Mouse (Mus musculus) left cerebral cortex, adult 18-20 months (tissue): Measurements from ENCODE around the gene Xylt1. TPM values are rescaled to one million over a fixed set of nuclear protein-coding genes. Genes with fewer than 3 reads are reported as not detected.

Experiments used
- DNase-seq, 2 experiments: peaks; one replicate each; pipeline ENCODE4 v3.0.0; 2021 to 2022; ENCODE audit warnings: low spot score in 2 of 2, mixed read lengths in 1 of 2
- total RNA-seq, 2 experiments: library from RNA; stranded (reverse); gene quantifications; 2 replicates each; pipeline ENCODE4 v1.2.3; 2021

The Xylt1 gene
- total RNA-seq, 2 experiments from 2014 or later: 45.7 to 48.9 TPM

GRCm38 (mm10) chr7:117393976-117394375 is 13.2 kb downstream of the Xylt1 start:
- DNase-seq: no peak

- no peak for DNase-seq
These were observed 13.6 kb downstream of the Xylt1 start for GRCm38 (mm10) chr7:117394380-117394779.

DNA sequence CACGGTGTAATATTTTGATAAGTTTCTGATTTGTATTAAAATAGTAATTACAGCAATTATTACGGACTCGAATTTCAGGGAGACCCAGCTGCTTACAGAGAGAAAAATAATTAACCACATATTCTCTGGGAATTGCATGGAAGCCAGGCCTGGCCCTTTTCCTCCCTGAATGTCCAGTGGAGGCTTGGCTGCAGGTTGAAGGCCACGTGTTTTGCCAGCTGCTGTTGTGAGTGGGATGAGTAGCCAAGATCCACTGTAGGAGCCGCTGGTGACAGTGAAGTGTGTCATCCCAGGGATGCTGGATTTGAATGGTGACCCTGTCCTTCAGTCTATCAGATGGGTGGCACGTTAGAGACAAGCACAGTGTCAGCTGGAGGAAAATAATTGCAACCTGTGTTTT is 14.7 kb downstream of the Xylt1 start:
- no peak for DNase-seq

DNA sequence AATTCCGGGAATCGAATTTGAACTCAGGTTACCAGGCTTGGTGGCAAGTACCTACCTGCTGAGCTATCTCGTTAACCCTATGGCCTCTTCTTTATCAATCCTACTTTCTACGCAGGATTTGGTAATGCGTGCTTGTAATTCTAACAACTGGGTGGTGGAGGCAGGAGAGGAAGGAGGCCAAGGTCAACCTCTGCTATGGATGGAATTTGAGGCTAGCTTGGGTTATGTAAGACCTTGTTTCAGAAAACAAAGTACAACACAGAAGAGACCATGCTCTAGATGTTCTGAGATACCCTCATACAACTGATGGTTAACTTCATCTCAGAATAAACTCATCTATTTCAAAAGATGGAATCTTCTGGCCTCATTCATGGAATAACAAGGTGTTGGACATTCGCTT is 17.1 kb downstream of the Xylt1 start:
- DNase-seq: no peak

DNA sequence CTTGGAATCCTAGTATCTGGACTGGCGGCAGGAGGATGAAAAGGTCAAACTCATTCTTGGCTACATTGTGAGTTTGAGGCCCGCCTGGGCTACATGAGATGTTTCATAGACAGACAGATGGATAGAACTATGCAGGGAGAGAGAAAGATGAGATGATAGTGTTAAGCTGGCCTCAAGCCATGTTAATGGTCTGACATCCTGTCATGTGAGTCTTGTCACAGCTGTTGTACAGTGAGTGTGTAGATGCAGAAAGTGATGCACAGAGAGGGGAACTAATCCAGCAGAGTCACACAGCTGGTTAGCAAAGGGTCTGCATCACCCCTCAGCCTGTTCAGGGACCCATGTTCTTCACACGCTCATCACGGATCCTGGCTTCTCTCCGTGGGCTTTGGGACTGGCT is 19.2 kb downstream of the Xylt1 start:
- no peak for DNase-seq

- no peak for DNase-seq
These were observed 20.8 kb downstream of the Xylt1 start for GRCm38 (mm10) chr7:117401581-117401980.

DNA sequence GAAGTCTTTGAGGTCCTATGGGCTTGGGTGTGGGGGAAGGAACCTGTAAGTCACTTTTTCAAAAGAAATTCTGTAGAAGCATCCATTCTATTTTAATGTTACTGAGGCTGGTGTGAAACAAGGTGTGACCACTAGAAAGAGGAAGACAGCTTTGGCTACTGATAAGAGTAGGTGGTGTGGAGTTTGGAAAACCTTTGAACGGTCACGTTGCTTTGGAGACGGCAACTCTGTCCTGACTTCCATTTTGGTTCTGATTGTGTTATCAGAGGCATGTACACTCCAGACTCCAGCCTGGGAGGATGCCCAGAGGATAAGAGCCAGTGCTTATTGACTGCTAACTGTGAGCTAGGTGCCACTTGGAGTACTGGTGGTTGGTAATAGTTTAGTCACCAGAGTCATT is 25.6 kb downstream of the Xylt1 start:
- DNase-seq: no peak

DNA sequence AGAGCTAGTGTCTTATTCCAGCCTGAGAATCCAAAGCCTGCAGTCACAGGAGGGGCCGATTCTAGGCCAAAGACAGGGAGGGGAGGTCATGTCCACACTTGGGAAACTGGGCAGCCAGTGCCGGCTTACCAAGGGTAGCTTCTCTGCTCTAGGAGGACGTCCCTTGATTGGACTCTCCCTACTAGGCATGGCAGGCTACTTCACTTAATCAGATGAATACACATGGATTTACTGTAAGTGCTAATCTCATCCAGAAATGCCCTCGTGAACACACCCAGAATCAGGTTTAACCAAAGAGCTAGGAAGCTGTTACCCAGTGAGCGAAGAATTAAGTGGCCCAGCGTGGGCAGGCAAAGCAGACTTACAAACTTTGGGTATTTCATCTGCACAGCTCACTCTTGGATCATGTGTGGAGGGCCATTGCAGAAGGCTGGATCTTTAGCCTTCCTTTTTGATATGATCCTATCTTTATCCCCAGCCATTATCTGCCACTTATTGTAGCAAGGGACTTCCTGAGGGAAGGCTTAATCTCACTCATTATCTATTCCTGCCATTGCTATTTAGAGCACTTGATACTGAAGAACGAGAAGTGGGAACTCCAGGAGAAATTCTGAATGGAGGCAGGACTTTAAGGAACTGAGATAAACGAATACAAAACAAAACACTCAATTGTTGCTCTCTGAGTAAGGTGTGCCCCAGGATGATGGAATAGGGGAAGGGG is 28.6 kb downstream of the Xylt1 start:
- no peak for DNase-seq

DNA sequence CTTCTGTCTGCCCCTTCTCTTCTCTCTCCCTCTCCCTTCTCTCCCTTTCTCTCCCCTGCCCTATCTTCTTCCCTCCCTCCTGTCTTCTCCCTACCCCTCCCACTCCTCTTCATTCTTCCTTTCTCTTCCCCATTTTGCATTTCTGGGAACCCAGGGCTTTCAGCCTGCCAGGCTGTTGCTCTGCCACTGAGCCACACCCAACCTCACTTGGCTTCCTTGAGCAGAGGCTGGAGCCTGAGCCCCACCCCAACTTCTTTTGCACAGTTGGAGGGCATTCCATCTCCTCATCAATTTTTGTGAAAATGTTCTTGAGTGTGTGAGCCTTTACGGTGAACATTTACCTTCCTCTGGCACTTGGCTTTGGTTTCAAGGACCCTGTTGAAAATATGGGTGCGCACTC is 31.1 kb downstream of the Xylt1 start:
- no peak for DNase-seq

DNA sequence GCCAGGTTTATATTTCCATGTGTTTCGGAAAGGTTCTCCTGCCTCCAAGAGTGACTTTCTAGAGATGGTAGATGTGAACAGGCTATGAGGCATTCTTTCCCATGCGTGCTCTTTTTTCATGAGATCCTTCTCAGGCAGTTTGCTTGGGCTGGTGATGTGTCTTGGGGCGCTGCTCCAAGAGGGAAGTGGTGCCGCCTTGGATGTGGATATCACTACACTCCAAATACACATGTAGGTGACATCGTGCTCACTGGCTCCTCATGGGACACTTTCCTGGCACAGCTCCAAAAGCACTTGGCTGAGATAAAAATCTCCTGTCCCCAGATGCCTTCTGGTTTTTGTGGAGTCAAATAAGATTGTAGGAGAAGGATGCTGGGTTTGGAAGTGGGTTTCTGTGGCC is 31.6 kb downstream of the Xylt1 start:
- peak; percentile 35 to 40 for DNase-seq

- peak; percentile 53 to 66 for DNase-seq
These were observed 33.7 kb downstream of the Xylt1 start for GRCm38 (mm10) chr7:117414341-117415008.

- DNase-seq: no peak
These were observed 34.2 kb downstream of the Xylt1 start for GRCm38 (mm10) chr7:117415009-117415363.

GRCm38 (mm10) chr7:117419041-117419440 is 38.3 kb downstream of the Xylt1 start:
- DNase-seq: no peak

DNA sequence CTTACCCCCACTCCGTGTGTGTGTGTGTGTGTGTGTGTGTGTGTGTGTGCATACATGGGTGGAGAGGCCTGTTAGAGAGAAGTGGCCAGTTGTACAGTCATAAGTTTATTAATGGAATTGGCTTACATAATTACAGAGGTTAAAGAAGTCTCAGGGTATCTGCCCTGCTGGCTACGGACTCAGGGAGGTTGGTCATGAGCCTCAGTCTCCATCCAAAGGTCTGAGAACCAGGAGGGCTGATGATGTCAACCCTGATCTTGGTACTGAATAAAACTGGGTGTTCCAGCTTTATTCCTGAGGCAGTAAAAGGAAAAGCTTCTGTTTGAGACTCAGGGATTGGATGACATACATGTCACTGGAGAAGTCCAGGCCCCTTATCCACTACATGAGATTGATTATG is 39.1 kb downstream of the Xylt1 start:
- DNase-seq: no peak

- no peak for DNase-seq
These were observed 39.5 kb downstream of the Xylt1 start for GRCm38 (mm10) chr7:117420301-117420700.

GRCm38 (mm10) chr7:117420836-117421566 is 40.2 kb downstream of the Xylt1 start:
- DNase-seq: no peak

- DNase-seq: no peak
These were observed 44.1 kb downstream of the Xylt1 start for GRCm38 (mm10) chr7:117424841-117425240.

DNA sequence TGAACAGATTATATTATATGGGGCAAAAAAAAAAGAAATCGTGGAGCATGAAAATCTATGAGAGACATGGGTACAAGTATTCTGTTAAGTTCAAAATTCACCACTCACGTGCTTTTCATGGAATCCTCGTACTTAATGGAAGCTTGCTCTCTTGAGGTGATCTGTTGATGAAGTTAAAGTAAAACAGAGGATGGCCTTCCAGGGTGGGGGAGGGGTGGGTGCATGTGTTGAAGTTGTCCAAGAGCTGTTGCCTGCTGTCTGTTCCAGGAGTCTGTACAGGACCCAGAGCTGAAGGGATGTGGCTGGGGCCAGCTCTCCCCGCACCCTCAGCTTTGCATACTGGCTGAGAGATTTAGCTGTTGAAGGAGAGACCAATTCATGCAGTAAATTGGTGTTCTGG is 45.6 kb downstream of the Xylt1 start:
- no peak for DNase-seq

DNA sequence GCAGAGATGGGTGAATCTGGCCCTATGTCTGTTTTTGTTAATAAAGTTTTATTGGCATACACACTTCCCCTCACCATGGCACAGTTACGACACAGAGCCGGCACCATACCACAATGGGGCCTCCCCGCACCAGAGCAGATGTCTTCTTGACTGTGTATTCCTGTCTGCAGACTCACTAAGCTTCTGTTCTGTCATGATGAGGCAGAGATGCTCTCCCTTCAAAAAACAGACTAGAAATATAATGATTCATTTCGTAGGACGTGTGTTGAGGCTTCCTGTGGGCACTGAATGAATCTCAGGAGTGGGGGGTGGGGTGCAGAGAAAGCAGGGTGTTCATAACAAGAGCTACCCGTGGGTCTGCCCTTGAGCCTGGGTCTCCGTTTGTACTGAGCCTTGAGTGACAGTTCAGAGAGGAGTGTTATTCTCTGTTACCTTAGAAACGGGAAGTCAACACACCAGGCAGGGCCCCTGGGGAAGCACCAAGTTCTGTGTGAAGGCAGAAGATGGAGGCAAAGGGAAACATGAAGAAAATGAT is 48.0 kb downstream of the Xylt1 start:
- DNase-seq: no peak

DNA sequence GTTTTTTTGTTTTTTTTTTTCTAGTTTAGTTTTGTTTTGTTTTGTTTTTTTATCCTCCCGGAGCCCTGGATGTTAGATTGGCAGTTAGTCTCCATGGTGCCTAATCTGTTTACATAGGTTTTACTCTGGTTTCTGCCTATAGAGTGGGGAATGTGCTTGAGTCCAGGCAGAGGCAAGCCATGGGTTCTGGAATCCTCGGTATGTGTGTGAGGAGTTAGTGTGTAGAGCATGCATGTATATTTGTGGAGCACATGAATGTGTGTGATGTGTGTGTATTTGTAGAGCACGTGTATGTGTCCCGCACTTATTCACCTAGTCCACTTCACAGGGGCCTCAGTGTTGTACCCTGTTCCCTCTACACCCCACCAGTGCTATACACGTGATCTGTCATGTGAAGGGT is 48.7 kb downstream of the Xylt1 start:
- no peak for DNase-seq

DNA sequence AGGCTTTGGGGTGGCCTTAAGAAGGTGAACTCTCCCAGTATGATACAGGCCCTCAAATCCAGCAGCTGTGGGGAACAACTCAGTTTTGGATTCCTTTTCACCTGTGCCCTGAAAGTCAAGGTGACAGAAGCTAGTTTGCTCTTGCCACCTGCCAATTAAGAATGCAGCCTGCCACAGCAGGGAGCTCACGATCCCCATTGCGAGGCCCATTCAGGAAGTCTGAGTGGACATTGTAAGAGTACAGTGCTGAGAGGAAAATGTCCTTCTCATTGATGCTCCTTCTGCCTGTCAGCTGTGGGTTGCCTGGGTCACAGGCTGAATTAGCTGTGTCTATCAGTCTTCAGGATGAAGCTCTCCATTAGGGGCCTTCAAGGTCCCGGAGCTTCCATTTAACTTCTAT is 49.1 kb downstream of the Xylt1 start:
- no peak for DNase-seq

GRCm38 (mm10) chr7:117430361-117430935 is 49.7 kb downstream of the Xylt1 start:
- no peak for DNase-seq
